Mouse (Mus musculus) spleen, adult 2 months (tissue): Measurements from ENCODE around the gene Exoc4. TPM values are rescaled to one million over a fixed set of nuclear protein-coding genes. Genes with fewer than 3 reads are reported as not detected.

Experiments
- DNase-seq, 2 experiments: peaks; one replicate each; pipeline versions ENCODE4 v3.0.0 to v3.0.0-alpha.2; 2012 to 2021; ENCODE audit warnings: low spot score in 2 of 2, low read depth in 1 of 2
- H3K27ac ChIP-seq: fragments of 200-500 bp; 2 replicates; pipeline ENCODE4 v1.5.1; 2012; ENCODE audit warnings: low read length, inconsistent platforms; ENCODE audit not compliant: insufficient read depth
- H3K27me3 ChIP-seq: fragments of 200-500 bp; 2 replicates; pipeline ENCODE4 v1.6.1; 2012; ENCODE audit warnings: mild to moderate bottlenecking, moderate library complexity, low read length, inconsistent platforms; ENCODE audit not compliant: control insufficient read depth, insufficient read depth
- H3K36me3 ChIP-seq: fragments of 200-500 bp; 2 replicates; pipeline ENCODE4 v1.6.1; 2012; ENCODE audit warnings: mild to moderate bottlenecking, low read length, inconsistent platforms; ENCODE audit not compliant: control insufficient read depth, insufficient read depth
- H3K4me1 ChIP-seq: fragments of 200-500 bp; 2 replicates; pipeline ENCODE4 v1.6.1; 2011; ENCODE audit warnings: inconsistent platforms; ENCODE audit not compliant: control insufficient read depth, insufficient read depth, insufficient read length
- H3K4me3 ChIP-seq: fragments of 200-500 bp; 2 replicates; pipeline ENCODE4 v1.5.1; 2011; ENCODE audit warnings: mild to moderate bottlenecking, inconsistent platforms; ENCODE audit not compliant: insufficient read depth, insufficient read length; ENCODE audit errors: extremely low read depth
- CTCF ChIP-seq: fragments of 200-500 bp; IDR thresholded peaks from 2 replicates; pipeline ENCODE4 v1.5.1; 2011; ENCODE audit warnings: mild to moderate bottlenecking, inconsistent platforms; ENCODE audit not compliant: insufficient read depth, insufficient read length, insufficient replicate concordance; ENCODE audit errors: extremely low read depth
- POLR2A ChIP-seq: fragments of 200-500 bp; IDR thresholded peaks from 2 replicates; pipeline ENCODE4 v1.6.1; 2011; ENCODE audit warnings: low read depth, low read length, inconsistent platforms
- WGBS: fragments of 180-500 bp; shearing (Covaris S2); methylation state at CpG from one replicate; pipeline ENCODE4 v1.1.7; 2018; 5-methylcytosine and 5-hydroxymethylcytosine counted together
- polyA plus RNA-seq: library from polyadenylated mRNA; depleted of rRNA; stranded (reverse); fragments of >200 nt; gene quantifications from 2 replicates; pipeline ENCODE4 v1.2.3, GENCODE M21; 2012

Gene Exoc4
- polyA plus RNA-seq, 1 experiment: 4.6 TPM

DNA sequence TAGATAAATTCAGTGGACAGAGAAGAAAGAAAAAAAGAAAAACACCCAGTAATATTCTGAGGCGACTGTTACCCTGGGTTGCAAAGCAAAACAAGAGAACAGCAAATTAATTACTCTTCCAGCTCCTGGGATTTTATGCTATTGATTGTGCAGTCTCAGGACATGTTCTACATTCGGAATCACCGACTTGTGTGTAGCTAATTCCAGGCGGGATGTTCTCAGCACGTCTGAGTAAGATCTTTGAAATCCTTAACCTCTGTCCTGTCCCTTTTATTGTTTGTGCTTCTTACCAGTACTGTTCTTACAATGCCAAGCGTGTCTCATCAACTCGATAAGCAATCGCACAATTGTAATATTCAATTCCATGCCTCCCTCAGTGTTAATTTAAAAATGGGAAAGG is 664.6 kb downstream of the Exoc4 start:
- H3K36me3 ChIP-seq: peaks cover 1% of the 10 kb centered on the region; the same call in 1 of the 2 replicates
- H3K27ac ChIP-seq: no peak overlapping the region
- no peak for DNase-seq
- no peaks in the 10 kb centered on the region for H3K27me3 ChIP-seq
- H3K4me1 ChIP-seq: no peaks in the 10 kb centered on the region
- TF ChIP-seq CTCF (no peak), POLR2A (no peak)
- H3K4me3 ChIP-seq: no peak overlapping the region
- 94% methylated on average over 8 of the region's 8 CpGs for WGBS

DNA sequence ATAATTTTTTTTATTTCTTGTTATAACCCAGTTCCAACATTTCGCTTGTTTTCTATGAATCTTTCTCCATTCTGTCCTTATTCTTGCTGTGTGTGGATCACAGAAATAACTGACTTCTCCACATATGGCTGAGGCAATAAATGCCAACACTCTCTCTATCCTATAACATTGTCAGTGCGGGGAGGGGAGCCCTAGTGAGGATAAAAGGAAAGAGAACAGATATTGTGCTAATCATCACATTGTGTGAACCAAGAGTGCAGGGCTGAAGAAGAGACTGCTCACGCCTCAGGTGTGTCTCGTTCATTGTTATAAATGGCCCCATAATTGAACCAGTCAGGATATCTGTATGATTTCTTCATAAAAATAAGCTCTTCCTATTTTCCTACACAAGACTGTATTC is 665.1 kb downstream of the Exoc4 start:
- Histone ChIP-seq H3K27me3 (no peaks in the 10 kb centered on the region), H3K36me3 (peaks cover 1% of the 10 kb centered on the region; the same call in 1 of the 2 replicates), H3K27ac (no peak overlapping the region), H3K4me3 (no peak overlapping the region), H3K4me1 (no peaks in the 10 kb centered on the region)
- no peak for DNase-seq
- 92% methylated on average over 4 of the region's 4 CpGs for WGBS
- TF ChIP-seq POLR2A (no peak), CTCF (no peak)

DNA sequence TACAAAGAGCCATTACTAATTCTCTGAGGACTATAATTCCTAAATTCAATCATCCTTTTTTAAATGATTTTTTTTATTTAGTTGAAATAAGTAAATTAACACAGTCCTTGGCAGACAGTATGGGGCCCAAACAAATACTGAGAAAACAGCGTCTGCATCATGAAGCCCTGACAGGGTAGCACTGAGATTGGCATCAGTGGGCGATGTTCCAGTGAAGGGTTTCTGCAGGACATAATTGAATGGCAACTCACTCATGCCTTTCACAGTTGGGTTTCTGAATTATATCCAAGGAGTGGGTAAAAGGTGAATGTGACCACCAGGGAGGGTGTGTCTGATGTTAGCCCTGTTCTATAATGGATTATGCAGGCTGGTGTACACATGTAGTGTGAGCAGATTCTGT is 674.7 kb downstream of the Exoc4 start:
- Histone ChIP-seq H3K4me3 (no peak overlapping the region), H3K27ac (no peak overlapping the region), H3K27me3 (no peaks in the 10 kb centered on the region), H3K36me3 (0 out of 2 replicates have a peak, but pooled peaks cover 2% of the 10 kb centered on the region), H3K4me1 (no peaks in the 10 kb centered on the region)
- WGBS: 94% methylated on average over 2 of the region's 2 CpGs
- no peak for DNase-seq
- TF ChIP-seq POLR2A: no peak
- no peak for TF ChIP-seq CTCF

DNA sequence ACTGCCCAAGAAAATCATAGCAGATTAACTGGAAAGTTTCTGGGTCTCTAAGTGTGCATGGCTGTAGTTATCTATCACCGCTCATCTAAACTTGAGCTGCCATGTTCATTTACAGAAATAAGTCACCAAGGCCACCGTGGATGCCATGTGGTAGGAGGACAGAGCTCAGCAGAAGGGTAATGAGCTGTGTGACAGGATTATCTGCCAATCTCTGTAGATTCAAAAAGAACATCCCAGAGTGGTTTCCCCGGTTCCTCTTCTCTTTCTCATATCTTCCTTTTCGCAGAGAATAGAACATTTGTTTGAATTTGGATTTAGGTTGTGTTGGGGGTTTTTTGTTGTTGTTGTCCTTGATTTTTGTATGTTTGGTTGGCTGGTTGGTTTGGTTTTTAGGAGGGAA is 676.0 kb downstream of the Exoc4 start:
- 0 out of 2 replicates have a peak, but pooled peaks cover 2% of the 10 kb centered on the region for H3K36me3 ChIP-seq
- TF ChIP-seq POLR2A (no peak), CTCF (no peak)
- H3K4me3 ChIP-seq: no peak overlapping the region
- H3K27me3 ChIP-seq: no peaks in the 10 kb centered on the region
- no peaks in the 10 kb centered on the region for H3K4me1 ChIP-seq
- no peak for DNase-seq
- WGBS: 91% methylated on average over 4 of the region's 4 CpGs
- no peak overlapping the region for H3K27ac ChIP-seq

DNA sequence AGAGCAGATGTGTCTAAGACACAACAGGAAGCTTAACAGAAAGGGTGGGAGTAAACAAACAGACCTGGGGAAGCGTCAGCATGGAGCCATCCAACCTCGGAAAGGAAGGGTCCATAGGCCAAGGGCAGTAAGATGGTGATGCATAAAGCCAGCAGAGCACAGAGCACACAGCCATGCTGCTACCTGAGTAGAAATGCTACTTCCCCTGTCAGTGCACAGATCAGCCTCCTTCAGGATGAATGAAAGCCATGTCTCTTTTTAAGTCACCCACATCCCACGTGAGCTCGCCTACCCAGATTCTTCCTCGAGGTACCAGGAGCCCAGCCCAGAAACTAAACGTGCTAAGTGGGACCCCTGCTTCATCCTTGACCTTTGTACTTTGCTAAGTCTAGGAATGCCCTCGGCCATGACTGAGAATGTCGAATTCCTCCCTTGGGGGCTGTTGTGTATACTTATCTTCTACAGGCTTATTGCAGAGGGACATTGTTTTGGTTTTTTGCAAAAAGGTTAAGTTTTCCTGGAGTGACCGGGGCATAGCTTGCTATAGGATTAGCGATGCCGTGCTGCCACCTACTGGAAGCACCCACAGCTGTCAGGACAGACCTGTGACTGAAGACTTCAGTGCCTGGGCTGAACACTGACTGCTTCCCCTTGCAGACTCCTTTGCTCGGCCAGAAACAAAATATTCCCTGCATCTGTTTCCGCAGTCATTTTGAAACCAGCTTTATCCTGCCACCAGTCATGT is 680.6 kb downstream of the Exoc4 start:
- TF ChIP-seq POLR2A: no peak
- TF ChIP-seq CTCF: peak; percentile 70; the same call in 1 of the 2 replicates
- Histone ChIP-seq H3K4me1 (no peaks in the 10 kb centered on the region), H3K27me3 (no peaks in the 10 kb centered on the region), H3K36me3 (no peaks in the 10 kb centered on the region), H3K4me3 (no peak overlapping the region), H3K27ac (no peak overlapping the region)
- DNase-seq: peak in 1 of 2 experiments; percentile 55
- 37% methylated on average over 13 of the region's 13 CpGs for WGBS

DNA sequence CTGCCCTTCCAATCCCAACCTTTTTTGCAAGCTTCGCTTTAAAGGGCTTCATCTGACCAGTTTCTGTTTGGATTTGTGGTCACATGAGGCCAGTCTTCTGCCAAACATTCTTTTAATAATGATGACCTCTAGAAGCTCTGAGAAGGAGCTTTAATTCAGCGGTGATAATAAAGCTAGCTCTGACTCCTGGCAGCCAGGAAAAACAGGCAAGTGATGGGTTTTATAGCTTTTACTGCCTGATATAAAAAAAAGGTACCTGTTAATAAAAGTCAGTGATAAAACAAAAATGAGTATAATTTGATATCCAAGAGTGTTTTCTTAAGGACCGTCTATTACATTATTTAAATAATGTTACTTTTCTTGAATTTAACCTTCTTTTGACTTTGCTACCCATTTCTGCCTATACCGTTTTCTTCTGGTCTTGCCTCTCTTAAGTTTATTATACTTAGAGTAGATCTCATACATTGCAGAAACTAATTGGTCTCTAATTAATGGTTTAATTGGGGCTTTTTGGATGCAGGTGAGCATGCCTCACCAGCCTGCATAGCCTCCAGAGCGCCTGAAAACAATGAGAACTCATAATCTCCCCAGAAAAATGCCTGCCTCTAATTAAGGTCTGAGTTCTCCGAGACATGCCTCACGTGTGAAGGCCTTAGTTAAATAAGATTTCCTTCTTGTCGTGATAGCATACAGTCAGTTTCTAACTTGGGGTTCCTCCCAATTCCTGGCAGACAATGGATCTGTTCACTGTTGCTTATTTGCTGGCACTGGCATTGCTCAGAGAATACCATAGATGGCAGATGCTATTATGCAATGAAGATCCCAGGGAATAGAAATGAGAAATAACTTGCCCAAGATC is 681.4 kb downstream of the Exoc4 start:
- Histone ChIP-seq H3K36me3 (no peaks in the 10 kb centered on the region), H3K27me3 (no peaks in the 10 kb centered on the region), H3K4me3 (no peak overlapping the region), H3K4me1 (no peaks in the 10 kb centered on the region), H3K27ac (no peak overlapping the region)
- no peak for TF ChIP-seq POLR2A
- TF ChIP-seq CTCF: no peak
- 82% methylated on average over 8 of the region's 8 CpGs for WGBS
- no peak for DNase-seq

DNA sequence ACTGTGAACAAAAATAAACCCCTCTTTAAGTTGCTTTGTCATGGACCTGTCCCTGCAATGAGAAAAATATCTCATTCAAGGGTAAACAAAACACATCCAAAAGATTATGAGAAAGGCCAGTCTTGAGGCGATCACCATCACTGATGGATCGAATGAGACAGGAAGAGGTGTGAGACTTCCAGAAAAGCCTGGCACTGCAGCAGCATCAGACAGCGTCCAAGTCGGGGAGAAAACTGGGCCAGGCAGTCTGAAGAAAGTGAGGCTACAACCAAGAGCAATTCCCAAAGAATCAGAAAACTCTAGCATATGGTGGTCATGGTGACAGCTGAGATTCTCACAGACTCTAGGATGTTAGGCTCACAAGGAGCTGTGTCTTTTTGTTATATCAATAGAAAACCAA is 689.0 kb downstream of the Exoc4 start:
- Histone ChIP-seq H3K27ac (no peak overlapping the region), H3K4me3 (no peak overlapping the region), H3K27me3 (no peaks in the 10 kb centered on the region), H3K4me1 (no peaks in the 10 kb centered on the region), H3K36me3 (no peaks in the 10 kb centered on the region)
- DNase-seq: no peak
- TF ChIP-seq POLR2A: no peak
- no peak for TF ChIP-seq CTCF
- 97% methylated on average over 4 of the region's 4 CpGs for WGBS
